29 mouse cellular contexts compared by ENCODE assay signal in genomic region chr17:94226136-94226535, GRCm38 (mm10).
DNase-seq lines count a peak whose midpoint lies in the region; ATAC-seq lines count a peak whose summit lies in the region.
"Had no signal": no experiment of that assay in that cellular context is flagged by ENCODE, and none has a peak within 500 bp of the region (broad histone marks: within the 10 kb centered on the region; RNA-seq: fewer than 3 reads in every experiment).

No protein-coding gene starts in this region.

- no peaks in the 10 kb centered on the region for H3K36me3 ChIP-seq in midbrain, embryonic 16.5 days (ENCODE audit: control insufficient read depth, insufficient read depth, low read length)
- no peaks in the 10 kb centered on the region for H3K36me3 ChIP-seq in midbrain, embryonic 11.5 days (ENCODE audit: control insufficient read depth, insufficient read depth, low read length)
- no peaks in the 10 kb centered on the region for H3K36me3 ChIP-seq in hindbrain, embryonic 16.5 days (ENCODE audit: control insufficient read depth, insufficient read depth, low read length)
- H3K36me3 ChIP-seq: embryonic facial prominence, embryonic 10.5 days; G1E; heart, embryonic 15.5 days; hindbrain, embryonic 13.5 days; limb, embryonic 12.5 days; midbrain, embryonic 12.5 days had no signal

- DNase-seq in midbrain, embryonic 11.5 days (ENCODE audit: low spot score, missing footprints), result no peak
- peak; percentile 7 to 8 for DNase-seq in frontal cortex, postnatal 14 days (ENCODE audit: low spot score in 2 of 2)
- peak; percentile 9 to 89 for DNase-seq in left cerebral cortex, postnatal 25 days (ENCODE audit: low spot score in 2 of 2)
- DNase-seq in right cerebral cortex, postnatal 36 days (ENCODE audit: low spot score in 2 of 2), result peak; percentile 14 to 58
- no peak for DNase-seq in adrenal gland, adult (ENCODE audit: inconsistent age in 2 of 2, low spot score in 1 of 2)
- DNase-seq in urinary bladder, postnatal 14 days (ENCODE audit: low spot score), result no peak
- DNase-seq: adrenal gland, adult 8-10 months; B cell, adult 2 months; cerebellum, adult 8-10 months; heart, postnatal 36 days; kidney, adult 2 months; kidney, postnatal 10 days; liver, postnatal 0 days had no signal

- H3K9ac ChIP-seq in midbrain, embryonic 16.5 days (ENCODE audit: low read depth, low read length), result no peak overlapping the region
- no peak overlapping the region for H3K9ac ChIP-seq in midbrain, embryonic 11.5 days (ENCODE audit: low read length)
- no peak overlapping the region for H3K9ac ChIP-seq in hindbrain, embryonic 16.5 days (ENCODE audit: low read depth, low read length)
- H3K9ac ChIP-seq: heart, embryonic 15.5 days; hindbrain, embryonic 13.5 days; limb, embryonic 12.5 days; liver, postnatal 0 days; midbrain, embryonic 12.5 days had no signal

- no peak overlapping the region for H3K4me3 ChIP-seq in midbrain, embryonic 16.5 days (ENCODE audit: low read depth, low read length)
- no peak overlapping the region for H3K4me3 ChIP-seq in midbrain, embryonic 11.5 days (ENCODE audit: low read depth, low read length)
- H3K4me3 ChIP-seq in hindbrain, embryonic 16.5 days (ENCODE audit: low read length), result no peak overlapping the region
- H3K4me3 ChIP-seq: embryonic facial prominence, embryonic 10.5 days; heart, embryonic 15.5 days; hindbrain, embryonic 13.5 days; layer of hippocampus, adult 2 months; limb, embryonic 12.5 days; midbrain, embryonic 12.5 days had no signal

- no peak overlapping the region for H3K27ac ChIP-seq in midbrain, embryonic 16.5 days (ENCODE audit: low read length)
- H3K27ac ChIP-seq in midbrain, embryonic 11.5 days (ENCODE audit: low read depth, low read length), result no peak overlapping the region
- H3K27ac ChIP-seq in hindbrain, embryonic 16.5 days (ENCODE audit: low read depth, low read length), result no peak overlapping the region
- H3K27ac ChIP-seq: embryonic facial prominence, embryonic 10.5 days; heart, embryonic 15.5 days; hindbrain, embryonic 13.5 days; layer of hippocampus, adult 2 months; limb, embryonic 12.5 days; midbrain, embryonic 12.5 days; stomach, postnatal 0 days had no signal

- H3K9me3 ChIP-seq in midbrain, embryonic 16.5 days (replicated peaks; ENCODE audit: control insufficient read depth, low read length, poor library complexity, severe bottlenecking), result no peaks in the 10 kb centered on the region
- no peaks in the 10 kb centered on the region for H3K9me3 ChIP-seq in midbrain, embryonic 11.5 days (ENCODE audit: control insufficient read depth, low read length)
- H3K9me3 ChIP-seq in hindbrain, embryonic 16.5 days (ENCODE audit: control insufficient read depth, low read length), result no peaks in the 10 kb centered on the region
- H3K9me3 ChIP-seq: embryonic facial prominence, embryonic 10.5 days; G1E; heart, embryonic 15.5 days; hindbrain, embryonic 13.5 days; limb, embryonic 12.5 days; midbrain, embryonic 12.5 days had no signal

- peak; percentile 76 for ATAC-seq in midbrain, embryonic 16.5 days
- no peak for ATAC-seq in midbrain, embryonic 11.5 days (ENCODE audit: low FRiP score)
- ATAC-seq in hindbrain, embryonic 16.5 days, result no peak
- ATAC-seq: forebrain, embryonic 16.5 days; inflammation-experienced regulatory T-cells, adult 6 months; liver, postnatal 0 days; lung, postnatal 0 days; Patski had no signal

- WGBS in midbrain, embryonic 16.5 days, result 71% methylated on average over 3 of the region's 3 CpGs
- WGBS in midbrain, embryonic 11.5 days, result 76% methylated on average over 3 of the region's 3 CpGs
- WGBS in hindbrain, embryonic 16.5 days, result 79% methylated on average over 3 of the region's 3 CpGs

- H3K4me1 ChIP-seq in midbrain, embryonic 16.5 days (ENCODE audit: control insufficient read depth, insufficient read depth, low read length), result no peaks in the 10 kb centered on the region
- no peaks in the 10 kb centered on the region for H3K4me1 ChIP-seq in midbrain, embryonic 11.5 days (ENCODE audit: control insufficient read depth, insufficient read depth, low read length)
- no peaks in the 10 kb centered on the region for H3K4me1 ChIP-seq in hindbrain, embryonic 16.5 days (ENCODE audit: control insufficient read depth, insufficient read depth, low read depth, low read length)
- H3K4me1 ChIP-seq: embryonic facial prominence, embryonic 10.5 days; heart, embryonic 15.5 days; hindbrain, embryonic 13.5 days; limb, embryonic 12.5 days; midbrain, embryonic 12.5 days had no signal

- intact Hi-C loops in left cerebral cortex, postnatal 25 days (cut with DNase I), result loop anchor here (1.0 kb wide), 1 partner anchor 28 kb away; no protein-coding TSS in a partner anchor

- no peak overlapping the region for H3K4me2 ChIP-seq in midbrain, embryonic 16.5 days (ENCODE audit: low read length)
- H3K4me2 ChIP-seq in midbrain, embryonic 11.5 days, result no peak overlapping the region
- no peak overlapping the region for H3K4me2 ChIP-seq in hindbrain, embryonic 16.5 days (ENCODE audit: low read length)
- H3K4me2 ChIP-seq: heart, embryonic 15.5 days; hindbrain, embryonic 13.5 days; limb, embryonic 12.5 days; liver, embryonic 11.5 days; midbrain, embryonic 12.5 days had no signal

- H3K27me3 ChIP-seq in midbrain, embryonic 16.5 days (ENCODE audit: control insufficient read depth, insufficient read depth, low read depth, low read length), result no peaks in the 10 kb centered on the region
- no peaks in the 10 kb centered on the region for H3K27me3 ChIP-seq in midbrain, embryonic 11.5 days (ENCODE audit: control insufficient read depth, insufficient read depth, low read length)
- no peaks in the 10 kb centered on the region for H3K27me3 ChIP-seq in hindbrain, embryonic 16.5 days (replicated peaks; ENCODE audit: control insufficient read depth, insufficient read depth, low read length)
- H3K27me3 ChIP-seq: CH12.LX; heart, embryonic 15.5 days; hindbrain, embryonic 13.5 days; limb, embryonic 12.5 days; midbrain, embryonic 12.5 days; Patski had no signal

Comparison
In these comparisons a context has a peak if more than half of its experiments do, and no peak if none do; other contexts are left out.
1. DNase-seq: peak in frontal cortex, postnatal 14 days (2 of 2), left cerebral cortex, postnatal 25 days (2 of 2) and right cerebral cortex, postnatal 36 days (2 of 2); none in midbrain, embryonic 11.5 days (single experiment), adrenal gland, adult (0 of 2) and urinary bladder, postnatal 14 days (single experiment).